Mouse (Mus musculus) stomach, postnatal 0 days (tissue): Measurements from ENCODE around the gene Pik3c2a. TPM values are rescaled to one million over a fixed set of nuclear protein-coding genes. Genes with fewer than 3 reads are reported as not detected.
"Not testable (repeated sequence)": the region's sequence is repeated elsewhere in the genome, so short reads cannot be mapped to it uniquely, and the experiment has no call there.

Source experiments
- ATAC-seq: fragments of 200-750 bp; cut with Nextera tagmentation; 2 replicates; pipeline ENCODE4 v1.8.0; 2017; ENCODE audit not compliant: low FRiP score, low TSS enrichment
- DNase-seq: peaks from one replicate; pipeline ENCODE4 v3.0.0-alpha.2; 2016; ENCODE audit warnings: low spot score
- H3K27ac ChIP-seq: fragments of 300-500 bp; sonication (generic); replicated peaks from 2 replicates; pipeline ENCODE4 v1.5.1; 2014; ENCODE audit warnings: mild to moderate bottlenecking, control low read depth
- H3K27me3 ChIP-seq: fragments of 300-500 bp; sonication (generic); 2 replicates; pipeline ENCODE4 v1.6.1; 2014; ENCODE audit warnings: low read length; ENCODE audit not compliant: control insufficient read depth, insufficient read depth
- H3K36me3 ChIP-seq: fragments of 300-500 bp; sonication (generic); 2 replicates; pipeline ENCODE4 v1.6.1; 2014; ENCODE audit warnings: low read length, mixed read lengths; ENCODE audit not compliant: control insufficient read depth, insufficient read depth
- H3K4me1 ChIP-seq: fragments of 300-500 bp; sonication (generic); replicated peaks from 2 replicates; pipeline ENCODE4 v1.6.1; 2014; ENCODE audit warnings: antibody characterized with exemption; ENCODE audit not compliant: control insufficient read depth, insufficient read depth
- H3K4me2 ChIP-seq: fragments of 300-500 bp; sonication (generic); replicated peaks from 2 replicates; pipeline ENCODE4 v1.6.1; 2014; ENCODE audit warnings: low read depth, mild to moderate bottlenecking, control low read depth, moderate library complexity
- H3K4me3 ChIP-seq: fragments of 300-500 bp; sonication (generic); 2 replicates; pipeline ENCODE4 v1.5.1; 2014; ENCODE audit warnings: low read depth, low read length, control low read depth
- H3K9ac ChIP-seq: fragments of 300-500 bp; sonication (generic); 2 replicates; pipeline ENCODE4 v1.6.1; 2014; ENCODE audit warnings: mild to moderate bottlenecking, low read length, control low read depth, mixed read lengths
- H3K9me3 ChIP-seq: fragments of 300-500 bp; sonication (generic); 2 replicates; pipeline ENCODE4 v1.6.1; 2016; ENCODE audit warnings: low read length; ENCODE audit not compliant: control insufficient read depth
- CTCF ChIP-seq: IDR thresholded peaks from 2 replicates; pipeline ENCODE4 v1.5.1; 2016; ENCODE audit warnings: antibody characterized with exemption, low read depth, mild to moderate bottlenecking, moderate library complexity
- EP300 ChIP-seq: optimal IDR thresholded peaks from 2 replicates; pipeline ENCODE3; 2016; ENCODE audit warnings: antibody characterized with exemption
- WGBS: fragments of 180-500 bp; shearing (Covaris S2); extraction: QIAGEN DNeasy Blood & Tissue Kit; methylation state at CpG from one replicate; pipeline ENCODE4 v1.1.7; 2014; 5-methylcytosine and 5-hydroxymethylcytosine counted together
- polyA plus RNA-seq: library from polyadenylated mRNA; unstranded; fragments of >200 nt; fragmentation: Nextera tagmentation; extraction: Ambion mirVana; gene quantifications from 2 replicates; pipeline ENCODE4 v1.2.1, GENCODE M21; 2015

The Pik3c2a gene
- polyA plus RNA-seq, 1 experiment from 2014 or later, result 12.0 TPM

DNA sequence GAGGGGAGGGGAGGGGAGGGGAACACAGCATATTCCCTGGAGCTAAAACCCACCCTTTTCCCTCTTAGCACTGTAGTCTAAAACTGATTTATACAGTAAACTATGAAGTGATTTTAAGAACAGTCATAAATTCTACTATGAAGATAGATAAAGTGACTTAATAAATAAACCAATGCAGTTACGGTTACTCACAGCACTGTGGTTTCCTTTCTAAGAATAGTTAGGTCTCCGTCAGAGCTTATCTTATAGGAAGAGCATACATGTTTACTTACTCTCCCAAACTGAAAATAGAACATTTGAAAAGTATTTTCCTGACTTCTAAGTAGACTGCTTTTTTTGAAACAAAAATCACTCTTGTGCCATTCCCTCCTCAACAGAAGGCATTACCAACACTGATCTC is 12.3 kb downstream of the Pik3c2a start:
- 30% methylated on average over 2 of the region's 2 CpGs for WGBS
- Histone ChIP-seq H3K27ac (no peak overlapping the region), H3K9me3 (no peaks in the 10 kb centered on the region), H3K9ac (no peak overlapping the region), H3K4me2 (no peak overlapping the region), H3K36me3 (no peaks in the 10 kb centered on the region), H3K4me3 (no peak overlapping the region), H3K4me1 (no peaks in the 10 kb centered on the region), H3K27me3 (no peaks in the 10 kb centered on the region)
- ATAC-seq (no peak), DNase-seq (no peak)
- TF ChIP-seq CTCF (no peak), EP300 (no peak)

DNA sequence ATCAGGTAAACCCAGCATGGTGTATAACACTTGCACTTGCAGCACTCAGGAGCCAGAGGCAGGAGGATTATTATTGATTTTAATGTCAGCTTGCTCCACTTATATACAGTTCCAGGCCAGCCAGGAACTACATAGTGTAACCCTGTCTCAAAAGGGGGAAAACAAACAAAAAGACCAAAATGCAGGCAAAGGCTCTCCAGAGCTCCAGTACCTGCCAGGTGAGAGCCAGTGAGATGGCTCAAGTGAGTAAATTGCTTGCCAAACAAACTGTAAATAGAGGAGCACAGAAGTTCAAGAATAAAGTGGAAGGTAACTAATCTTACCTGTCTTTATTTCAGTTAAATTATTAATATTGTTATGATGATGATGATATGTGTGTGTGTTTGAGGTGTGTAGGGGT is 16.0 kb downstream of the Pik3c2a start:
- Histone ChIP-seq H3K4me1 (no peaks in the 10 kb centered on the region), H3K27ac (no peak overlapping the region), H3K4me2 (no peak overlapping the region), H3K36me3 (no peaks in the 10 kb centered on the region), H3K4me3 (no peak overlapping the region), H3K27me3 (no peaks in the 10 kb centered on the region), H3K9ac (no peak overlapping the region), H3K9me3 (no peaks in the 10 kb centered on the region)
- no peak for TF ChIP-seq CTCF
- no peak for TF ChIP-seq EP300
- ATAC-seq, result no peak
- DNase-seq, result no peak

DNA sequence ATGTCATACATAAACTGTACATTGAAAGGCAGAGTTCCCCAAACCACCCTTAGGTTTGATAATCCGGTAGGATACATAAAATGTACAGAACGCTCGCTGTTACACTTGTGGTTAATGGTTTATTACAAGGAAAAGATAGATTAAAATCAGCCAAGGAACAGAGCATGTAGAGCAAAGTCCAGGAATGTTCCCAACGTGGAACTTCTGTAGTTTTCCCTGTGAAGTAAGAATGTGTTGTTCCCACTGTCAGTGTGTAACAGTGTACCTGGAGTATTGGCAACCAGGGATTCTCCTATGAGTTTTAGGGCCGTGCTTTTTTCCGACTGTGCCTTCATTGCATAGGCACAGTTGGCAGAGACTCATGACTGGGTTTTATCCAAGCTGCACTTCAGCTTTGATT is 17.5 kb downstream of the Pik3c2a start:
- H3K9ac ChIP-seq, result no peak overlapping the region
- H3K9me3 ChIP-seq, result no peaks in the 10 kb centered on the region
- H3K4me1 ChIP-seq, result no peaks in the 10 kb centered on the region
- WGBS, result 66% methylated on average over 6 of the region's 6 CpGs
- no peaks in the 10 kb centered on the region for H3K36me3 ChIP-seq
- no peaks in the 10 kb centered on the region for H3K27me3 ChIP-seq
- TF ChIP-seq CTCF (no peak), EP300 (no peak)
- H3K4me3 ChIP-seq, result no peak overlapping the region
- DNase-seq (peak; percentile 14), ATAC-seq (peak; percentile 72; the same call in 1 of the 2 replicates)
- no peak overlapping the region for H3K27ac ChIP-seq
- H3K4me2 ChIP-seq, result no peak overlapping the region

GRCm38 (mm10) chr7:116421081-116421480 is 22.2 kb downstream of the Pik3c2a start:
- ATAC-seq, result no peak
- Histone ChIP-seq H3K4me2 (no peak overlapping the region), H3K27me3 (no peaks in the 10 kb centered on the region), H3K9ac (no peak overlapping the region), H3K27ac (no peak overlapping the region), H3K36me3 (peaks cover 6% of the 10 kb centered on the region; the same call in 1 of the 2 replicates), H3K4me3 (no peak overlapping the region), H3K4me1 (no peaks in the 10 kb centered on the region), H3K9me3 (no peaks in the 10 kb centered on the region)
- no peak for TF ChIP-seq EP300
- TF ChIP-seq CTCF, result no peak
- DNase-seq, result no peak

GRCm38 (mm10) chr7:116409438-116409837 is 33.8 kb downstream of the Pik3c2a start:
- no peaks in the 10 kb centered on the region for H3K4me1 ChIP-seq
- no peaks in the 10 kb centered on the region for H3K9me3 ChIP-seq
- 12% methylated on average over 1 of the region's 1 CpGs for WGBS
- no peak overlapping the region for H3K27ac ChIP-seq
- H3K4me2 ChIP-seq, result no peak overlapping the region
- H3K27me3 ChIP-seq, result no peaks in the 10 kb centered on the region
- DNase-seq (no peak), ATAC-seq (no peak)
- no peaks in the 10 kb centered on the region for H3K36me3 ChIP-seq
- TF ChIP-seq CTCF, result no peak
- TF ChIP-seq EP300, result no peak
- H3K4me3 ChIP-seq, result no peak overlapping the region
- no peak overlapping the region for H3K9ac ChIP-seq

GRCm38 (mm10) chr7:116392329-116392728 is 50.9 kb downstream of the Pik3c2a start:
- Histone ChIP-seq H3K4me1 (no peaks in the 10 kb centered on the region), H3K4me3 (no peak overlapping the region), H3K4me2 (no peak overlapping the region), H3K27ac (no peak overlapping the region), H3K9me3 (no peaks in the 10 kb centered on the region), H3K36me3 (no peaks in the 10 kb centered on the region), H3K9ac (no peak overlapping the region), H3K27me3 (no peaks in the 10 kb centered on the region)
- WGBS, result 77% methylated on average over 3 of the region's 3 CpGs
- no peak for DNase-seq
- TF ChIP-seq CTCF, result no peak
- TF ChIP-seq EP300, result no peak
- no peak for ATAC-seq

DNA sequence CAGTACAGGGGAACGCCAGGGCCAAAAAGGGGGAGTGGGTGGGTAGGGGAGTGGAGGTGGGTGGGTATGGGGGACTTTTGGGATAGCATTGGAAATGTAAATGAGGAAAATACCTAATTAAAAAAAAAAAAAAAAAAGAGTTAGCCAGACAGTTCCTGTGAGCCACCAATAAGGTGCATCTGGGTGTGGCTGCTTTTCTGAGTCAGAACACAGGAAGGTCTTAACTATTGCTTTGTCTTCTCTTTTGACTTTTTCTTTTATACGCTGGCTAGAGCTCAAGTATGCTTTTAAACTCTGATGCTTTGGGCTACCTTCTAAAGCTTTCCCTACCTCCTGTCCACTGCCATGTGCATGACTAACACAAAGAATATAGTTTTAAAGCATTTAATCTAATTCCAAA is 55.9 kb downstream of the Pik3c2a start:
- not testable (repeated sequence) for H3K4me1 ChIP-seq, H3K4me2 ChIP-seq, H3K4me3 ChIP-seq, H3K36me3 ChIP-seq, H3K27me3 ChIP-seq, DNase-seq, H3K9ac ChIP-seq, H3K9me3 ChIP-seq, H3K27ac ChIP-seq, ATAC-seq
- 76% methylated on average over 2 of the region's 2 CpGs for WGBS
